Mouse (Mus musculus): ENCODE results near the gene Tac4. TPM values are rescaled to one million over a fixed set of nuclear protein-coding genes. Genes with fewer than 3 reads are reported as not detected.
A peak's percentile ranks its signal among the peaks of the same experiment; 100 is the strongest.

The Tac4 gene
- total and polyA plus RNA-seq, 2 experiments, result not detected

DNA sequence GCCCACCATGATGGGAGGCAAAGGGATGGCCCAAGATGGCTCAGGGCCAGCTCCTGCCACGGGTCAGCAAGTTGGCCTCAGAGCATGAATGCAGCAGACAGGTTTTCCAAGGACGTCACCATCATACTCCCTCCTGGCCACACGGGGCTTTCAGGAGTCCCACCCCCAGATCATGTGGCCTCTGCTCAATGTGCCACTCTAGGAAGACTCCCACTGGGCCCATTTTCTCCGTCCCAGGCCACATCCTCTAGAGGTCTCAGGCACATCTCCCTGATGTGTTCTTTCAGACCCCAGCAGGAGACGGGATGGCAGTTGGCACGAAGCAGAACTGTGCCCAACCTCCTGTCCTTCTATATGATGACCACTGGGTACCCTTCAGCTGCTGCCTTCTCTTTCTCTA is 18.7 kb upstream of the Tac4 start:
- Histone ChIP-seq H3K27me3 (ENCODE audit: control insufficient read depth, insufficient read depth, low read length) (no peaks in the 10 kb centered on the region), H3K27ac (replicated peaks; ENCODE audit: insufficient read depth, low read depth, low read length) (no peak overlapping the region), H3K4me3 (ENCODE audit: insufficient read depth, low read depth, low read length) (no peak overlapping the region), H3K4me1 (ENCODE audit: control insufficient read depth, insufficient read depth, low read length) (no peaks in the 10 kb centered on the region), H3K36me3 (ENCODE audit: control insufficient read depth, insufficient read depth, low read length) (no peaks in the 10 kb centered on the region), H3K9ac (ENCODE audit: low read depth, low read length) (no peak overlapping the region), H3K79me2 (ENCODE audit: control insufficient read depth, insufficient read depth, low read length) (no peaks in the 10 kb centered on the region)
- no peak for DNase-seq (ENCODE audit: extremely low read depth, low read depth, low spot score)
- TF ChIP-seq POLR2A (IDR thresholded peaks at IDR 0.05; ENCODE audit: extremely low read depth, insufficient read depth, low read length) (no peak), CTCF (IDR thresholded peaks at IDR 0.05; ENCODE audit: low read depth, low read length) (no peak)
- 65% methylated on average over 6 of the region's 6 CpGs for WGBS

DNA sequence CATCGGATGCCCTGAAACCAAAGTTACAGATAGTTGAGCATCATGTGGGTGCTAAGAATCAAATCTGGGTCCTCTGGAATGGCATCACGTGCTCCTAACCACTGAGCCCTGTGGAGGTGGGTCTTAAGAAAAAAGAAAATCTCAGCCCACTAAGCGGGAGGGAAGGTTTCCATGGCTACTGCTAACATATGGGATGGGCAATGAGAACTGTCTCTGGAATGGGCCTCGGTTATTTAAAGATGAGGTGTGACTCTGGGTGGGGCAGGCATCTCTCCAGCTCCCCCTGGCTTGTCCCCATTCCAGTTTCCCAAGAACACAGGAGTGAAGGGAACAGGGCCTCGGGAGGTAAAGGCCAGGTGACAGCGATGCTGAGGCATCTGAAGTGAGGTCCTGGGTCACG is 15.9 kb upstream of the Tac4 start:
- Histone ChIP-seq H3K79me2 (ENCODE audit: control insufficient read depth, insufficient read depth, low read length) (no peaks in the 10 kb centered on the region), H3K4me3 (ENCODE audit: insufficient read depth, low read depth, low read length) (no peak overlapping the region), H3K9ac (ENCODE audit: low read depth, low read length) (no peak overlapping the region), H3K36me3 (ENCODE audit: control insufficient read depth, insufficient read depth, low read length) (no peaks in the 10 kb centered on the region), H3K27ac (replicated peaks; ENCODE audit: insufficient read depth, low read depth, low read length) (no peak overlapping the region), H3K4me1 (ENCODE audit: control insufficient read depth, insufficient read depth, low read length) (no peaks in the 10 kb centered on the region), H3K27me3 (ENCODE audit: control insufficient read depth, insufficient read depth, low read length) (no peaks in the 10 kb centered on the region)
- WGBS, result 82% methylated on average over 7 of the region's 7 CpGs
- no peak for DNase-seq (ENCODE audit: extremely low read depth, low read depth, low spot score)
- no peak for TF ChIP-seq CTCF (IDR thresholded peaks at IDR 0.05; ENCODE audit: low read depth, low read length)
- TF ChIP-seq POLR2A (IDR thresholded peaks at IDR 0.05; ENCODE audit: extremely low read depth, insufficient read depth, low read length), result no peak

DNA sequence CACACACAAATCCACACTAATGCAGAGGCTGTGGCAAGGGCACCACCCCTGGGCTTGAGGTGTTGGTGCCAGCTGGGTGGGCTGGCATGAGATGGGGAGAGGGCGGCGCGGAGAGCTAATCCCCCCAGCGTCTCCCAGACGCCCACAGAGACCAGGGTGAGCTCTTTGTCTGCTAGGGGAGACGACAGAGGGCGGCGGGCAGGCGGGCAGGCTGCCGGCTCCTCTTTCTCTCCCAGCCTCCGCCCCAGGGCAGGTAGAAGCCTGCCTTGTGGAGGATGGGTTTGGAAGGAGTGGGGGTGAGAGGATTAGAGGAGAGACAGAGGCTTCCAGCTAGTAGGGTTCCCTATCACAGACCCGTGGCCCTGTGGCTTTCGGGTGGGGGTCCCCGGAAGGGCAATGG is 14.3 kb upstream of the Tac4 start:
- no peak overlapping the region for H3K9ac ChIP-seq (ENCODE audit: low read depth, low read length)
- 76% methylated on average over 14 of the region's 14 CpGs for WGBS
- H3K36me3 ChIP-seq (ENCODE audit: control insufficient read depth, insufficient read depth, low read length), result no peaks in the 10 kb centered on the region

DNA sequence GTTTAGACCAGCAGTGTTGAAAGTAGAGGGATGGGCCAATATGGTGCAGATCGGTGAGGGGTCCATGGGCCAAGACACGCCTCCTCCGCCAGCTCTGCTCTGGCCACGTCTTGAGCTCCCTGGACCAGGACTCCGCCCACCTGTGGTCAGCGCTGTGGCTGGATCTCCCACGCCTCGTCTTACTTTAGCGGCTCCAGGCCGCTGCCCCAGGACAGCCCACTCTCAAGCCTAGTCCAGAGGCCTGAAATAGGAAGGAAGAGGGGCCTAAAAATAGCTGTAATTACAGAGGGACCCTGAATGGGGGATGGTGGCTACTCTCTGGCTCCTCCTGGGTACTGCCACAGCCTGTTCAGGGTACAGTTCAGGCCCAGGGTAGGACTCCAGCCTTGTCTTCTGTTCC is 11.2 kb upstream of the Tac4 start:
- H3K9ac ChIP-seq (ENCODE audit: low read depth, low read length), result no peak overlapping the region
- WGBS, result 69% methylated on average over 10 of the region's 10 CpGs

More for the DNA sequence above, 14.3 kb upstream of the Tac4 start:
- H3K79me2 ChIP-seq (ENCODE audit: control insufficient read depth, insufficient read depth, low read length), result no peaks in the 10 kb centered on the region
- no peak overlapping the region for H3K27ac ChIP-seq (replicated peaks; ENCODE audit: insufficient read depth, low read depth, low read length)
- no peaks in the 10 kb centered on the region for H3K27me3 ChIP-seq (ENCODE audit: control insufficient read depth, insufficient read depth, low read length)
- no peak for TF ChIP-seq POLR2A (IDR thresholded peaks at IDR 0.05; ENCODE audit: extremely low read depth, insufficient read depth, low read length)
- no peak for TF ChIP-seq CTCF (IDR thresholded peaks at IDR 0.05; ENCODE audit: low read depth, low read length)
- no peak overlapping the region for H3K4me3 ChIP-seq (ENCODE audit: insufficient read depth, low read depth, low read length)
- no peaks in the 10 kb centered on the region for H3K4me1 ChIP-seq (ENCODE audit: control insufficient read depth, insufficient read depth, low read length)
- DNase-seq (ENCODE audit: extremely low read depth, low read depth, low spot score), result no peak

DNA sequence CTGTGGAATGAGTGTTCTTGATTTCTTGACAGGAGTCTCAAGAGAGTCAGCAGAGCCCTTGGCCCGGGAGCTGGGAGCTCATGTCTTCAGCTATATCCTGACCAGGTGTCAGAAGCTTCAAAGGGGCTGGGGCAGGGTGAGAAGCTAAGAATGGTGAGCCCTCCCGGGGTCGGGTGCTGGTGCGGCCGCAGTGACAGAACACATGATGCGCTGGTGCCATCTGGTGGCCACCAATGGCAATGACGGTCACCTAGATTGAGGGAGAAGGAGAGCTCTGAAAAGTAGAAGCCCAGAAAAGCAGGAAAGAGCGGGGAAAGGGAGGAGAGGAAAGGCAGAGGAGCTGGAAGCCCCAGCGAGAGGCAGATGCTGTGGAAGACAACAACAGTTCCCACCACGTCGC is 10.0 kb upstream of the Tac4 start:
- no peak overlapping the region for H3K27ac ChIP-seq (replicated peaks; ENCODE audit: insufficient read depth, low read depth, low read length)
- 3% methylated on average over 11 of the region's 11 CpGs for WGBS
- TF ChIP-seq POLR2A (IDR thresholded peaks at IDR 0.05; ENCODE audit: extremely low read depth, insufficient read depth, low read length) (no peak), CTCF (IDR thresholded peaks at IDR 0.05; ENCODE audit: low read depth, low read length) (peak; percentile 91)
- H3K4me1 ChIP-seq (ENCODE audit: control insufficient read depth, insufficient read depth, low read length), result no peaks in the 10 kb centered on the region; the same call in 1 of the 2 replicates
- H3K36me3 ChIP-seq (ENCODE audit: control insufficient read depth, insufficient read depth, low read length), result no peaks in the 10 kb centered on the region
- DNase-seq (ENCODE audit: extremely low read depth, low read depth, low spot score), result peak; percentile 22
- no peaks in the 10 kb centered on the region for H3K27me3 ChIP-seq (ENCODE audit: control insufficient read depth, insufficient read depth, low read length)
- no peak overlapping the region for H3K4me3 ChIP-seq (ENCODE audit: insufficient read depth, low read depth, low read length)
- no peak overlapping the region for H3K9ac ChIP-seq (ENCODE audit: low read depth, low read length)
- H3K79me2 ChIP-seq (ENCODE audit: control insufficient read depth, insufficient read depth, low read length), result no peaks in the 10 kb centered on the region

More for the DNA sequence above, 11.2 kb upstream of the Tac4 start:
- no peak overlapping the region for H3K27ac ChIP-seq (replicated peaks; ENCODE audit: insufficient read depth, low read depth, low read length)
- H3K4me1 ChIP-seq (ENCODE audit: control insufficient read depth, insufficient read depth, low read length), result no peaks in the 10 kb centered on the region; the same call in 1 of the 2 replicates
- no peaks in the 10 kb centered on the region for H3K36me3 ChIP-seq (ENCODE audit: control insufficient read depth, insufficient read depth, low read length)
- DNase-seq (ENCODE audit: extremely low read depth, low read depth, low spot score), result no peak
- no peaks in the 10 kb centered on the region for H3K27me3 ChIP-seq (ENCODE audit: control insufficient read depth, insufficient read depth, low read length)
- H3K4me3 ChIP-seq (ENCODE audit: insufficient read depth, low read depth, low read length), result no peak overlapping the region
- TF ChIP-seq POLR2A (IDR thresholded peaks at IDR 0.05; ENCODE audit: extremely low read depth, insufficient read depth, low read length) (no peak), CTCF (IDR thresholded peaks at IDR 0.05; ENCODE audit: low read depth, low read length) (no peak)
- H3K79me2 ChIP-seq (ENCODE audit: control insufficient read depth, insufficient read depth, low read length), result no peaks in the 10 kb centered on the region

DNA sequence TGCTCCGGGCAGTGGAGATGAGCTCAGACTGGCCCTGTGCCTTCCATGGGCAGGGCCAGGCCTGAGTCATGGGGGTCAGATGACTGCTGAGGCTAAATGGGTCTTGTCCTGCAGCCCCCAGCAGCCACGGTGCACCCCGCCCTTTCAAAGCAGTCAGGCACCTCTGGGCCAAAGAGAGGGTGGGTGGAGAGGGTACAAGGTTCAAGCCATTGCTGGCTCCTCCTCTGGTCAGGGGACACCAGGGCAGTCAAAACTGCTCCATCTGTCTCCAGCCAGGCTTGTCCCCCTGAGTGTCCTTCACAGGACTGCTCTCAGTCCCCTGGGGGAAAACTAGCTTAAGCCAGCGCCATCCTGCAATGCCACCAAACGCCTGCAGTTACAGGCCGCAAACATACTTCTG is 9.2 kb upstream of the Tac4 start:
- peak; percentile 60 for DNase-seq (ENCODE audit: extremely low read depth, low read depth, low spot score)
- H3K27ac ChIP-seq (replicated peaks; ENCODE audit: insufficient read depth, low read depth, low read length), result no peak overlapping the region
- 40% methylated on average over 6 of the region's 6 CpGs for WGBS
- no peak for TF ChIP-seq POLR2A (IDR thresholded peaks at IDR 0.05; ENCODE audit: extremely low read depth, insufficient read depth, low read length)
- no peak for TF ChIP-seq CTCF (IDR thresholded peaks at IDR 0.05; ENCODE audit: low read depth, low read length)
- H3K79me2 ChIP-seq (ENCODE audit: control insufficient read depth, insufficient read depth, low read length), result no peaks in the 10 kb centered on the region
- no peak overlapping the region; the same call in 1 of the 2 replicates for H3K9ac ChIP-seq (ENCODE audit: low read depth, low read length)
- no peaks in the 10 kb centered on the region; the same call in 1 of the 2 replicates for H3K4me1 ChIP-seq (ENCODE audit: control insufficient read depth, insufficient read depth, low read length)
- H3K36me3 ChIP-seq (ENCODE audit: control insufficient read depth, insufficient read depth, low read length), result no peaks in the 10 kb centered on the region
- H3K4me3 ChIP-seq (ENCODE audit: insufficient read depth, low read depth, low read length), result no peak overlapping the region
- H3K27me3 ChIP-seq (ENCODE audit: control insufficient read depth, insufficient read depth, low read length), result no peaks in the 10 kb centered on the region
